In the genomic region with DNA sequence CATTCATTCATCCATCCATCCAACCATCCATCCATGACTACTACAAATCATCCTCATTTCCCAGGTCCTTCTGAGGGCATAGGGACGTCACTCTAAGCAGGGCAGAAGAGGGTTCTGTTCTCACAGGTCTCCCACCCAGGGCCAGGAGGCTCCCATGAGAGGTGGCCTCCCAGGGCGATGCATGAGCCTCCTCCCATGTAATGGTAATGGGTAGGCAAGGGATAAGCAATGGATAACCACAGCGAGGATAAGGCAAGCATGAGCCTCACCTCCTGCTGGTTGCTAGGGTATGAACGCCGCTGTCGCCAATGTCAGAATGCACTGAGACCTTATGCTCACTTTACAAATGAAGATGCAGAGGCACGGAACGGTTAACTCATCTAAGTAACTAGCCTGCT, we compare ENCODE assay signal across 14 mouse cellular contexts. TPM values are rescaled to one million over a fixed set of nuclear protein-coding genes. Genes with fewer than 3 reads are reported as not detected.
DNase-seq lines count a peak whose midpoint lies in the region; ATAC-seq and TF ChIP-seq lines count a peak whose summit lies in the region.
"Had no signal": no experiment of that assay in that cellular context is flagged by ENCODE, and none has a peak within 500 bp of the region (broad histone marks: within the 10 kb centered on the region; RNA-seq: fewer than 3 reads in every experiment).

No protein-coding gene starts in this region.

- H3K4me1 ChIP-seq in cerebellum, adult 2 months (ENCODE audit: control insufficient read depth, insufficient read depth, low read length), result peaks cover 20% of the 10 kb centered on the region
- no peaks in the 10 kb centered on the region for H3K4me1 ChIP-seq in forebrain, embryonic 13.5 days
- no peaks in the 10 kb centered on the region for H3K4me1 ChIP-seq in forebrain, embryonic 12.5 days
- peaks cover 7% of the 10 kb centered on the region; the same call in 1 of the 2 replicates for H3K4me1 ChIP-seq in hindbrain, postnatal 0 days (ENCODE audit: insufficient read depth, low read length)
- H3K4me1 ChIP-seq in hindbrain, embryonic 10.5 days (replicated peaks), result peaks cover 9% of the 10 kb centered on the region
- H3K4me1 ChIP-seq in midbrain, embryonic 16.5 days (ENCODE audit: control insufficient read depth, insufficient read depth, low read length), result no peaks in the 10 kb centered on the region
- H3K4me1 ChIP-seq in midbrain, embryonic 14.5 days (ENCODE audit: control insufficient read depth, insufficient read depth, low read length), result no peaks in the 10 kb centered on the region
- H3K4me1 ChIP-seq: embryonic facial prominence, embryonic 13.5 days; forebrain, embryonic 15.5 days; heart, embryonic 12.5 days; intestine, embryonic 15.5 days had no signal

- WGBS in cerebellum, adult 2 months, result 26% methylated on average over 8 of the region's 8 CpGs
- 84% methylated on average over 8 of the region's 8 CpGs for WGBS in forebrain, embryonic 13.5 days
- WGBS in forebrain, embryonic 12.5 days, result 88% methylated on average over 8 of the region's 8 CpGs
- WGBS in hindbrain, postnatal 0 days, result 69% methylated on average over 8 of the region's 8 CpGs
- 85% methylated on average over 8 of the region's 8 CpGs for WGBS in hindbrain, embryonic 10.5 days
- WGBS in midbrain, embryonic 16.5 days, result 80% methylated on average over 8 of the region's 8 CpGs
- 81% methylated on average over 8 of the region's 8 CpGs for WGBS in midbrain, embryonic 14.5 days

- H3K4me2 ChIP-seq in forebrain, embryonic 13.5 days, result no peak overlapping the region
- no peak overlapping the region for H3K4me2 ChIP-seq in forebrain, embryonic 12.5 days
- H3K4me2 ChIP-seq in hindbrain, postnatal 0 days (ENCODE audit: low read depth, low read length), result no peak overlapping the region
- H3K4me2 ChIP-seq in midbrain, embryonic 16.5 days (ENCODE audit: low read length), result no peak overlapping the region
- no peak overlapping the region for H3K4me2 ChIP-seq in midbrain, embryonic 14.5 days (ENCODE audit: low read length)
- H3K4me2 ChIP-seq: embryonic facial prominence, embryonic 13.5 days; forebrain, embryonic 15.5 days; heart, embryonic 12.5 days; hindbrain, embryonic 12.5 days; intestine, embryonic 15.5 days had no signal

- no peak overlapping the region for H3K4me3 ChIP-seq in cerebellum, adult 2 months (replicated peaks; ENCODE audit: insufficient read depth, low read depth, low read length)
- H3K4me3 ChIP-seq in forebrain, embryonic 13.5 days, result no peak overlapping the region
- H3K4me3 ChIP-seq in forebrain, embryonic 12.5 days (replicated peaks), result no peak overlapping the region
- no peak overlapping the region for H3K4me3 ChIP-seq in hindbrain, postnatal 0 days (ENCODE audit: low read length)
- H3K4me3 ChIP-seq in hindbrain, embryonic 10.5 days, result no peak overlapping the region
- no peak overlapping the region for H3K4me3 ChIP-seq in midbrain, embryonic 16.5 days (ENCODE audit: low read depth, low read length)
- no peak overlapping the region for H3K4me3 ChIP-seq in midbrain, embryonic 14.5 days (replicated peaks; ENCODE audit: low read depth, low read length)
- H3K4me3 ChIP-seq: embryonic facial prominence, embryonic 13.5 days; forebrain, embryonic 15.5 days; gastrocnemius, adult 2 months; heart, embryonic 12.5 days; hindbrain, embryonic 12.5 days; intestine, embryonic 15.5 days had no signal

- no peaks in the 10 kb centered on the region for H3K27me3 ChIP-seq in cerebellum, adult 2 months (ENCODE audit: control insufficient read depth, insufficient read depth, low read length)
- peaks cover 18% of the 10 kb centered on the region for H3K27me3 ChIP-seq in forebrain, embryonic 13.5 days
- H3K27me3 ChIP-seq in forebrain, embryonic 12.5 days, result 0 out of 2 replicates have a peak, but pooled peaks cover 5% of the 10 kb centered on the region
- H3K27me3 ChIP-seq in hindbrain, postnatal 0 days (ENCODE audit: insufficient read depth, low read length), result no peaks in the 10 kb centered on the region
- H3K27me3 ChIP-seq in hindbrain, embryonic 10.5 days (ENCODE audit: insufficient read depth, poor library complexity, severe bottlenecking), result peaks cover 7% of the 10 kb centered on the region; the same call in 1 of the 2 replicates
- H3K27me3 ChIP-seq in midbrain, embryonic 16.5 days (ENCODE audit: control insufficient read depth, insufficient read depth, low read depth, low read length), result no peaks in the 10 kb centered on the region
- no peaks in the 10 kb centered on the region for H3K27me3 ChIP-seq in midbrain, embryonic 14.5 days (ENCODE audit: control insufficient read depth, insufficient read depth, low read length)

- peak; percentile 17; the same call in 1 of the 2 replicates for ATAC-seq in forebrain, embryonic 13.5 days
- ATAC-seq in forebrain, embryonic 12.5 days (ENCODE audit: low FRiP score), result no peak
- peak; percentile 21; the same call in 1 of the 2 replicates for ATAC-seq in hindbrain, postnatal 0 days
- no peak for ATAC-seq in midbrain, embryonic 16.5 days
- no peak for ATAC-seq in midbrain, embryonic 14.5 days (ENCODE audit: low FRiP score, low TSS enrichment)

- no peak for TF ChIP-seq POLR2A in cerebellum, adult 2 months (IDR thresholded peaks at IDR 0.05; ENCODE audit: borderline replicate concordance, insufficient read depth, low read length)

- no peak for TF ChIP-seq CTCF in cerebellum, adult 2 months (IDR thresholded peaks at IDR 0.05; ENCODE audit: borderline replicate concordance, insufficient read depth, low read depth, low read length)
- TF ChIP-seq CTCF in hindbrain, postnatal 0 days (IDR thresholded peaks at IDR 0.05; ENCODE audit: low read depth), result no peak

- peak in 1 of 2 experiments; percentile 34 for DNase-seq in cerebellum, adult 2 months
- DNase-seq in cerebellum, adult 11 months, result no peak
- DNase-seq in hindbrain, postnatal 0 days (ENCODE audit: low spot score), result no peak
- no peak for DNase-seq in hindbrain, embryonic 10.5 days (ENCODE audit: low spot score)
- no peak for DNase-seq in midbrain, embryonic 14.5 days

- H3K9ac ChIP-seq in forebrain, embryonic 13.5 days, result no peak overlapping the region
- H3K9ac ChIP-seq in forebrain, embryonic 12.5 days, result no peak overlapping the region
- no peak overlapping the region; the same call in 1 of the 2 replicates for H3K9ac ChIP-seq in hindbrain, postnatal 0 days (replicated peaks; ENCODE audit: low read length)
- 0 out of 2 replicates have a peak overlapping the region, but pooled peaks have one; percentile 10 for H3K9ac ChIP-seq in midbrain, embryonic 16.5 days (ENCODE audit: low read depth, low read length)
- H3K9ac ChIP-seq in midbrain, embryonic 14.5 days (replicated peaks; ENCODE audit: low read length), result no peak overlapping the region
- H3K9ac ChIP-seq: embryonic facial prominence, embryonic 13.5 days; forebrain, embryonic 15.5 days; heart, embryonic 12.5 days; hindbrain, embryonic 12.5 days; intestine, embryonic 15.5 days had no signal

- H3K9me3 ChIP-seq in forebrain, embryonic 13.5 days (replicated peaks), result 0 out of 2 replicates have a peak, but pooled peaks cover 6% of the 10 kb centered on the region
- H3K9me3 ChIP-seq in forebrain, embryonic 12.5 days, result 0 out of 2 replicates have a peak, but pooled peaks cover 2% of the 10 kb centered on the region
- H3K9me3 ChIP-seq in hindbrain, postnatal 0 days (ENCODE audit: low read length), result no peaks in the 10 kb centered on the region
- no peaks in the 10 kb centered on the region for H3K9me3 ChIP-seq in hindbrain, embryonic 10.5 days
- H3K9me3 ChIP-seq in midbrain, embryonic 16.5 days (replicated peaks; ENCODE audit: control insufficient read depth, low read length, poor library complexity, severe bottlenecking), result no peaks in the 10 kb centered on the region
- H3K9me3 ChIP-seq in midbrain, embryonic 14.5 days (ENCODE audit: control insufficient read depth, low read length), result 0 out of 2 replicates have a peak, but pooled peaks cover 3% of the 10 kb centered on the region
- H3K9me3 ChIP-seq: forebrain, embryonic 15.5 days; intestine, embryonic 15.5 days had no signal

- H3K36me3 ChIP-seq in forebrain, embryonic 13.5 days (ENCODE audit: poor library complexity, severe bottlenecking), result no peaks in the 10 kb centered on the region
- H3K36me3 ChIP-seq in forebrain, embryonic 12.5 days (replicated peaks), result no peaks in the 10 kb centered on the region
- H3K36me3 ChIP-seq in hindbrain, postnatal 0 days (ENCODE audit: insufficient read depth, low read length), result no peaks in the 10 kb centered on the region
- H3K36me3 ChIP-seq in hindbrain, embryonic 10.5 days, result no peaks in the 10 kb centered on the region
- no peaks in the 10 kb centered on the region for H3K36me3 ChIP-seq in midbrain, embryonic 16.5 days (ENCODE audit: control insufficient read depth, insufficient read depth, low read length)
- H3K36me3 ChIP-seq in midbrain, embryonic 14.5 days (ENCODE audit: control insufficient read depth, insufficient read depth, low read length), result no peaks in the 10 kb centered on the region
- H3K36me3 ChIP-seq: embryonic facial prominence, embryonic 13.5 days; forebrain, embryonic 15.5 days; heart, embryonic 12.5 days; hindbrain, embryonic 12.5 days; intestine, embryonic 15.5 days had no signal

- H3K27ac ChIP-seq in cerebellum, adult 2 months (ENCODE audit: insufficient read depth, low read length), result peak overlapping the region; percentile 6
- no peak overlapping the region for H3K27ac ChIP-seq in forebrain, embryonic 13.5 days
- H3K27ac ChIP-seq in forebrain, embryonic 12.5 days, result no peak overlapping the region
- no peak overlapping the region for H3K27ac ChIP-seq in hindbrain, postnatal 0 days
- H3K27ac ChIP-seq in hindbrain, embryonic 10.5 days, result no peak overlapping the region
- no peak overlapping the region for H3K27ac ChIP-seq in midbrain, embryonic 16.5 days (ENCODE audit: low read length)
- H3K27ac ChIP-seq in midbrain, embryonic 14.5 days (replicated peaks; ENCODE audit: low read depth, low read length), result no peak overlapping the region
- H3K27ac ChIP-seq: embryonic facial prominence, embryonic 13.5 days; forebrain, embryonic 15.5 days; gastrocnemius, adult 2 months; hindbrain, embryonic 12.5 days; intestine, embryonic 15.5 days had no signal

RNA-seq across cellular contexts. Expression of a gene that starts 40.0 kb away (rescaled TPM):
- 3.0 and 3.2 TPM in 2 replicates for polyA plus RNA-seq in cerebellum, adult 2 months (2012; rRNA removed)
- polyA plus RNA-seq in forebrain, embryonic 13.5 days (2015; fragmentation: Nextera tagmentation; extraction: Ambion mirVana), result 0.50 and 0.74 TPM in 2 replicates
- polyA plus RNA-seq in forebrain, embryonic 12.5 days (2016; fragmentation: Nextera tagmentation; extraction: Ambion mirVana), result 0.83 and 0.98 TPM in 2 replicates
- 2.3 and 3.2 TPM in 2 replicates for total RNA-seq in hindbrain, postnatal 0 days (2014; rRNA removed)
- polyA plus RNA-seq in hindbrain, postnatal 0 days (2015; fragmentation: Nextera tagmentation; extraction: Ambion mirVana), result 1.0 and 1.5 TPM in 2 replicates
- polyA plus RNA-seq in hindbrain, embryonic 10.5 days (2016; fragmentation: Nextera tagmentation; extraction: Ambion mirVana), result 1.2 and 2.0 TPM in 2 replicates
- polyA plus RNA-seq in midbrain, embryonic 16.5 days (2015; fragmentation: Nextera tagmentation; extraction: Ambion mirVana), result 0.65 and 0.82 TPM in 2 replicates
- polyA plus RNA-seq in midbrain, embryonic 14.5 days (2014; fragmentation: Nextera tagmentation; extraction: Ambion mirVana), result 0.16 and 0.31 TPM in 2 replicates

Comparison
In these comparisons a context has a peak if more than half of its experiments do, and no peak if none do; other contexts are left out.
1. ATAC-seq: peak in forebrain, embryonic 13.5 days (single experiment) and hindbrain, postnatal 0 days (single experiment); none in forebrain, embryonic 12.5 days (single experiment), midbrain, embryonic 16.5 days (single experiment) and midbrain, embryonic 14.5 days (single experiment).